Mouse (Mus musculus) fibroblast of lung, adult 2 months (primary cell): ENCODE data around the gene Ogg1.
"Not testable (repeated sequence)": the region's sequence is repeated elsewhere in the genome, so short reads cannot be mapped to it uniquely, and the experiment has no call there.

Experiments used
- DNase-seq: peaks from one replicate; pipeline ENCODE4 v3.0.0-alpha.2; 2011; ENCODE audit warnings: low read depth

Ogg1 gene

GRCm38 (mm10) chr6:113331721-113332120, 4.9 kb downstream of the Ogg1 start:
- DNase-seq, result no peak

- not testable (repeated sequence) for DNase-seq
Measured at GRCm38 (mm10) chr6:113332734-113333133, 6.0 kb downstream of the Ogg1 start.

- no peak for DNase-seq
Measured at GRCm38 (mm10) chr6:113333137-113333950, 6.6 kb downstream of the Ogg1 start.

- DNase-seq, result no peak
Measured at GRCm38 (mm10) chr6:113334216-113334615, 7.4 kb downstream of the Ogg1 start.

- no peak for DNase-seq
Measured at GRCm38 (mm10) chr6:113336852-113337620, 10.3 kb downstream of the Ogg1 start.

GRCm38 (mm10) chr6:113341574-113341973, 14.8 kb downstream of the Ogg1 start:
- no peak for DNase-seq

- no peak for DNase-seq
Measured at GRCm38 (mm10) chr6:113342297-113342696, 15.5 kb downstream of the Ogg1 start.

- DNase-seq, result no peak
Measured at GRCm38 (mm10) chr6:113343177-113344092, 16.7 kb downstream of the Ogg1 start, which contains the start of gene Camk1. Gene Camk1, minus strand, starts transcription at chr6:113343984.

GRCm38 (mm10) chr6:113344321-113344720, 17.5 kb downstream of the Ogg1 start:
- no peak for DNase-seq

GRCm38 (mm10) chr6:113346897-113347296, 20.1 kb downstream of the Ogg1 start:
- no peak for DNase-seq

- no peak for DNase-seq
Measured at GRCm38 (mm10) chr6:113350538-113350937, 23.8 kb downstream of the Ogg1 start.

GRCm38 (mm10) chr6:113351161-113351560, 24.4 kb downstream of the Ogg1 start:
- DNase-seq, result no peak

- no peak for DNase-seq
Measured at GRCm38 (mm10) chr6:113351653-113352052, 24.9 kb downstream of the Ogg1 start.

GRCm38 (mm10) chr6:113352820-113353219, 26.0 kb downstream of the Ogg1 start:
- DNase-seq, result no peak

- no peak for DNase-seq
Measured at GRCm38 (mm10) chr6:113353696-113354095, 26.9 kb downstream of the Ogg1 start.

GRCm38 (mm10) chr6:113361476-113361875, 34.7 kb downstream of the Ogg1 start:
- no peak for DNase-seq

GRCm38 (mm10) chr6:113362241-113362640, 35.5 kb downstream of the Ogg1 start:
- no peak for DNase-seq

GRCm38 (mm10) chr6:113364518-113365135, 37.9 kb downstream of the Ogg1 start:
- no peak for DNase-seq

- DNase-seq, result no peak
Measured at GRCm38 (mm10) chr6:113366639-113367038, 39.9 kb downstream of the Ogg1 start.

GRCm38 (mm10) chr6:113367574-113367973, 40.8 kb downstream of the Ogg1 start:
- DNase-seq, result no peak

GRCm38 (mm10) chr6:113368124-113368523, 41.4 kb downstream of the Ogg1 start:
- no peak for DNase-seq

- no peak for DNase-seq
Measured at GRCm38 (mm10) chr6:113368577-113368976, 41.8 kb downstream of the Ogg1 start.
